Mouse (Mus musculus): ENCODE measurements around the gene Emx1.

GRCm38 (mm10) chr6:85218684-85219445 is 31.6 kb downstream of the Emx1 start:
- TF ChIP-seq USF1 (IDR thresholded peaks at IDR 0.05; ENCODE audit: low read depth) (no peak), MAX (IDR thresholded peaks at IDR 0.05) (no peak)

All from C2C12 (cell line).